Mouse (Mus musculus) testis, adult 2 months (tissue): ENCODE results near the gene Zp1. TPM values are rescaled to one million over a fixed set of nuclear protein-coding genes. Genes with fewer than 3 reads are reported as not detected.

Experiments
- H3K27ac ChIP-seq: fragments of 200-500 bp; 2 replicates; pipeline ENCODE4 v1.5.1; 2012; ENCODE audit warnings: low read depth, low read length; ENCODE audit not compliant: control insufficient read depth, insufficient read depth
- H3K27me3 ChIP-seq: fragments of 200-500 bp; 2 replicates; pipeline ENCODE4 v1.6.1; 2012; ENCODE audit warnings: mild to moderate bottlenecking, low read length, moderate library complexity; ENCODE audit not compliant: control insufficient read depth, insufficient read depth
- H3K36me3 ChIP-seq: fragments of 200-500 bp; 2 replicates; pipeline ENCODE4 v1.6.1; 2012; ENCODE audit warnings: mild to moderate bottlenecking, low read length; ENCODE audit not compliant: control insufficient read depth, insufficient read depth
- H3K4me1 ChIP-seq: fragments of 200-500 bp; 2 replicates; pipeline ENCODE4 v1.6.1; 2012; ENCODE audit warnings: low read length; ENCODE audit not compliant: control insufficient read depth, insufficient read depth
- H3K4me3 ChIP-seq: fragments of 200-500 bp; 2 replicates; pipeline ENCODE4 v1.5.1; 2012; ENCODE audit warnings: low read depth, mild to moderate bottlenecking, low read length, moderate library complexity, mixed read lengths; ENCODE audit not compliant: control insufficient read depth
- CTCF ChIP-seq: fragments of 200-500 bp; IDR thresholded peaks from 2 replicates; pipeline ENCODE4 v1.5.1; 2012; ENCODE audit warnings: low read depth, mild to moderate bottlenecking, inconsistent platforms, low read length, moderate library complexity; ENCODE audit not compliant: control insufficient read depth, insufficient read depth, insufficient replicate concordance
- POLR2A ChIP-seq: fragments of 200-500 bp; IDR thresholded peaks from 2 replicates; pipeline ENCODE4 v1.6.1; 2012; ENCODE audit warnings: low read depth, mild to moderate bottlenecking, inconsistent platforms, low read length, moderate library complexity; ENCODE audit not compliant: control insufficient read depth
- polyA plus RNA-seq: library from polyadenylated mRNA; depleted of rRNA; stranded (reverse); fragments of >200 nt; gene quantifications from 2 replicates; pipeline ENCODE4 v1.2.3, GENCODE M21; 2012; rRNA removed

Zp1 gene
- 0.15 and 0.24 TPM in 2 replicates for polyA plus RNA-seq

DNA sequence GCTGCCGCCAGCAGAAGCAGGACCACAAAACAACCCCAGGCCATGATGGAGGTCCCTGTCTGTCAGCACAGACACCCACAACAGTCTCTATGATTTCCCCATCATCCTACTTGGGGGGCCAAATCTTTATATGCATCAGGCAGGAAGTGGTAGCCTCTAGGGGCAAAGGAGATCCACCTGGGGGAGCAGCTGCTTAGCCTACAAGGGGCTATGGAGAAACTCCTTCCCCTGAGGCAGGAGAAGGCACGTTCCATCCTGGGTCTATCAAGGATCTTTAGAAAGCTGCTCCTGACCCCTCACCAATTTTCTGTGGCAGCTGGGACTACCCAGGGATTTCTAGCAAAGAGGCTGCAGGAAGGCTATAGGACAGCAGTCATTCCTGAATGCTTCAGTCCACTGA, at the start of gene Zp1:
Gene Zp1, minus strand, starts transcription at position 101 of the 400 bp plus-strand sequence.
- TF ChIP-seq CTCF (no peak), POLR2A (no peak)
- H3K4me3 ChIP-seq, result no peak within 1 kb of the TSS
- H3K27ac ChIP-seq, result no peak within 1 kb of the TSS
- no peaks in the 10 kb centered on the region for H3K36me3 ChIP-seq
- no peaks in the 10 kb centered on the region for H3K27me3 ChIP-seq
- peaks cover 5% of the 10 kb centered on the region for H3K4me1 ChIP-seq

DNA sequence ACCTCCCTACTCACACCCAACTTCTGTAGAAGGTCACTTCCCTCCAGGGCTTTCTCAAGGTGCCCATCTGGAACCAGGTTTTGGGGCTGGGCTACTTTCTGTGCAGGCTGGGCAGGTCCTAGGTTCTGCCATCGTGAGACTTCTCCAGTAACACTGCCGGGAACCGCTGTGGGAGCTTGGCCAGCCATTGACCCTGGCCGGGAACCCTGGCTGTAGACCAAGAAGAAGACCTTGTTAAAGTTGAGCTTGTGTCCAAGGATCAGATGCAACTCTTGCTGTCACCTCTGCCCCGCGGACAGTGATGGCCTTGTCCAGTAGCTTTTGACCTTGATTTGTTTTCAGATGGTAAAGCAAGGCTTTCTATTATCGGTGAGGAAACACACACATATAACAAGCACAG, 48.1 kb upstream of the Zp1 start:
- no peak overlapping the region for H3K4me3 ChIP-seq
- no peak overlapping the region for H3K27ac ChIP-seq
- H3K27me3 ChIP-seq, result no peaks in the 10 kb centered on the region
- H3K36me3 ChIP-seq, result no peaks in the 10 kb centered on the region
- no peak for TF ChIP-seq POLR2A
- no peak for TF ChIP-seq CTCF
- H3K4me1 ChIP-seq, result peaks cover 3% of the 10 kb centered on the region; the same call in 1 of the 2 replicates

DNA sequence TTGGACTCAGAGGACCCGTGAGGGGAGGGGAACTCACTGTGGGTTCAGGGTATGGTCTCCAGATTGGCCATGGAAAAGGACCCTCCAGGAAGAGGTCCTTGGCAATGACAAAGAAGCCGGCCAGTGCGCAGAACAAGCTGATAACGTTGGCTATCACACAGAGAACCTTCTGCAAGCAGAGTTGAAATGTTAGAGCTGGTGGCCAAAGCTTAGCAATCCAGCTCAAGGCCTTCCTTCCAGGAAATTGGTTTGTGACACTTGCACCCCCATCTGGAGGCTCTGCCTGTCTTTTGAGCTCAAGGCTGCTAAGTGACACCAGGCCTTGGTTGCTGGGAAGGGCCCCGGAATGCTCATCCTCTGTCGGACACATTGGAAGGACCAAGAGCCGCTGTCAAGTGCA, 45.3 kb upstream of the Zp1 start:
- Histone ChIP-seq H3K4me3 (no peak overlapping the region), H3K27me3 (no peaks in the 10 kb centered on the region), H3K36me3 (no peaks in the 10 kb centered on the region), H3K27ac (peak overlapping the region; percentile 82), H3K4me1 (peaks cover 3% of the 10 kb centered on the region; the same call in 1 of the 2 replicates)
- TF ChIP-seq POLR2A (no peak), CTCF (no peak)

DNA sequence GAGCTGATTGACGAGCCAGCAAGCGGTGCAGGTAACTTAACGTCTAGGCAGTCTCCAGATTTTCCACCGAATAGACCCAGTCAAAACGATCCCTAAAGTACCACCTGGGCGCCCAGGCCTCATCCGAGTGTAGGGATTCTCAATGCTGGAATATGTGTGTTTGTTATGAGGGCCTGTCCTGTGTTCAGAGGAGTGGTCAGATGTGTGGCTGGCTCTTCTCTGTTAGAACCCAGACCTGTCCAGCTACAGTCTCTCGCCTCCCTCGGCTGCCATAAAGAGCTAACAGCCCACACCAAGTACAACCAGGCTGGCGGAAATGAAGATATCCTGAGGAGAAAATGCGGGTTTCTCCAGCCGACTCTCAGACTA, 39.5 kb upstream of the Zp1 start:
- Histone ChIP-seq H3K4me1 (peaks cover 2% of the 10 kb centered on the region; the same call in 1 of the 2 replicates), H3K36me3 (no peaks in the 10 kb centered on the region), H3K27ac (no peak overlapping the region; the same call in 1 of the 2 replicates), H3K27me3 (no peaks in the 10 kb centered on the region), H3K4me3 (no peak overlapping the region)
- TF ChIP-seq POLR2A (no peak), CTCF (no peak)

DNA sequence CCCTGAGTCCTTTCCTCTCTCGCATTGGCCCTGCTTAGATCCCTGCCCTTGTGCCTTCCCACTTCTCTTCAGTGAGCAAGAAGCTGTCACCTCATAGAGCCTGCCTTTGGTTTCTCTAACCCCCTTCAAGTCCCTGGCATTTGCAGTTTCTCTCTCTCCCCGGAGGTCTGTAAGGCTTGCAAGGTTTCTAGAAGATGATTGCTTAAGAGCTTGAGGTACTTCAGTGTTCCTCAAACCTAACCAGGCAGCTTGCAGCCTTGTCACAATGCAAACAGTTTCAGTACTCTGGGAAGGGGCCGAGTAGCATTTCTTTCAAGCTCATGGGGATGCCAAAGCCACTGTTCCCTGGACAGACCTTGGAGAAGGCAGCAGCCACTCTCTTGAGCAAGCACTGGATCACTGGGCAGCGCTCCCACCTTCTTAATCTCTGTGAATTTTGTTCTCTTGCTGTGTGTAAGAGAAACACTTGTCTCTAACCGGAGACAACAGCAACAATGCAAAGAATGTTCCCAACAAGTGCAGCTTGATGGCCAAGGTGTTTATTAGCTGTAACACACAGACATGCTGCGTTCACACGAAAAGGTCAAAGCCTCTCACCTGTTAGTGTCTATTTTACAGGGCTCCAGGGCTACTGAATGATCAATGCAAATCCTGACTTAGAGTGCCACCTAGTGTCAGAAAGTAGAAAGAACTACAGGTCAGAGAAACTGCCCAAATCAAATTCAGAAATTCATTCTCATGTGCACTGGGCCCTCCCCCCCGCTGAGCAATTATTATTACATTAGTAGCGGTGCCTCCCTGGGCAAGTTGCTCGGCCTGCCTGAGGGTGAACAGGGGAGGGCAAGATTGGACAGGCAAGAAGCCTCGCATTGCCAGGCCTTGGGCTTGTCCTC, 38.9 kb upstream of the Zp1 start:
- H3K4me3 ChIP-seq, result no peak overlapping the region
- no peaks in the 10 kb centered on the region for H3K27me3 ChIP-seq
- no peak overlapping the region; the same call in 1 of the 2 replicates for H3K27ac ChIP-seq
- no peaks in the 10 kb centered on the region for H3K36me3 ChIP-seq
- TF ChIP-seq CTCF (peak; percentile 16; the same call in 1 of the 2 replicates), POLR2A (no peak)
- no peaks in the 10 kb centered on the region for H3K4me1 ChIP-seq

DNA sequence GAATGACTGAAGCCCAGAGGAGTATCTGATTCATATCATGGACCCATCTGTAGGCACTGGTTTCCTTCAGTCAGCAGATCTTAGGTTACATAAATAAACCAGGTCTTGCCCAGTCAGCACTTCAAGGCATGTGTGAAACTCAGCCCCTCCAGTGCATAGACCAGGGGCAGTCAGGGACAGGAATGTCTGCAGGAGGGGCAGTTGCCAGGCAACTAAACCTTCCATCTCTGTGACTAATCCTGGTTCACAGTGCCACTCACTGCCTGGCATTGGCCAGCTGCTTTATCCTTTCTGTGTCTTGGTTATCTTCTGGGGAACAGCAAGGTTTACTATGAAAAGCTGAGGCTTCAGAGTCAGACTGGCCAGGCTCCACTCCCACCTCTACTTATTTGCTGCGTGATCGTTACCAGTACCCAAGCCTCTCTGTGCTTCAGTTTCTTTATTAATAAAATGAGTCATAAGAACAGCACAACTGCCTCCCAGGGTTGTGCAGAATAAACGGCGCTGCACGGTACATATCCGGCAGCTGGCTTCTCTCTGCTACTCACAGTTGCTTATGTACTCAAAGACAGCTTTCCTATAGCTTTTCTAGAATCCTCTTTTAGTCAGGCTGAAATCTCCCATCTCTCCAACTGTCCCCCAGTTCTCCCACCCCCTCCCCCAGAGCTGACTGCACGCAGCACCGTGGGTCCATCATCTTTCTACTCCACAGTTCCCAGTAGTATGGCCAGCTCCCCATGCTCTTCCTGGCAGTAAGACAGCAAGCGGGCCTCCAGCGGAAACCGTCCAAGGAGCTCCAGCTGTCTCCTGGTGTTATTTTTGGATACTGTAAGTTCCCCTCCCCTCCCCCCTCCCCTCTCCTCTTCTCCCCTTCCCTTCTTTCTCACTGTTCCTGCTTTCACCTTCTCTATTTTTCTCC, 31.8 kb upstream of the Zp1 start:
- TF ChIP-seq POLR2A, result no peak
- no peak for TF ChIP-seq CTCF
- Histone ChIP-seq H3K4me1 (peaks cover 5% of the 10 kb centered on the region), H3K36me3 (no peaks in the 10 kb centered on the region), H3K4me3 (no peak overlapping the region), H3K27me3 (no peaks in the 10 kb centered on the region), H3K27ac (no peak overlapping the region)

DNA sequence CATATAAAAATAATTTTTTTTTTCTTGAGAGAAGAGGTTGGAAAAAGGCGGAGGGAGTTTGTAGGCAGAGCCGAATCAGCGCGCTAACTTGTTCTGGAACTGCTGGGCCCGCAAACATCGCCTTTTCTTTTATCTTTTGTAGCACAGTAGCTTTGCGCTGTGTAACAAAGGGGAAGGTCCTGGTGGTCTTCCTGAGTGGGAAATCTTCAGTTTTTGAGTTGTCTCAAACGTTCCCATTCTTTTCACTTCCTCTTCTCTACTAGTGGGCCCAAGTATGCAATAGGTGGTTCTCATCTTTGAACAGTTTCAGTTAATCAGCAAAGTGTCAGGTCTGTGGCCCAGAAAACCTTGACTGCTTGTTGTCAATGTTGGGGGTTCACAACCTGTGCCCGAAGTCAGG, 29.1 kb upstream of the Zp1 start:
- H3K4me3 ChIP-seq, result peak overlapping the region; percentile 98
- no peaks in the 10 kb centered on the region for H3K36me3 ChIP-seq
- no peaks in the 10 kb centered on the region for H3K27me3 ChIP-seq
- peaks cover 5% of the 10 kb centered on the region for H3K4me1 ChIP-seq
- peak overlapping the region; percentile 72 for H3K27ac ChIP-seq
- no peak for TF ChIP-seq POLR2A
- TF ChIP-seq CTCF, result no peak
